Mouse (Mus musculus) E14TG2a.4 (cell line): ENCODE measurements around the gene Ush2a.

ENCODE experiments used
- H3K27me3 ChIP-seq: 2 replicates; pipeline ENCODE4 v1.6.1; 2014; ENCODE audit warnings: low read length, control low read depth; ENCODE audit not compliant: insufficient read depth
- H3K36me3 ChIP-seq: 2 replicates; pipeline ENCODE4 v1.6.1; 2014; ENCODE audit warnings: low read length, control low read depth; ENCODE audit not compliant: insufficient read depth
- H3K4me1 ChIP-seq: replicated peaks from 2 replicates; pipeline ENCODE4 v1.6.1; 2014; ENCODE audit warnings: low read depth, low read length, control low read depth
- H3K4me3 ChIP-seq: replicated peaks from 2 replicates; pipeline ENCODE4 v1.5.1; 2014; ENCODE audit warnings: mild to moderate bottlenecking, low read length
- H3K9me3 ChIP-seq: 2 replicates; pipeline ENCODE4 v1.6.1; 2014; ENCODE audit warnings: low read length, control low read depth
- CTCF ChIP-seq: conservative IDR thresholded peaks from 2 replicates; pipeline ENCODE4 v1.5.1; 2014; ENCODE audit warnings: low read length
- NANOG ChIP-seq: IDR thresholded peaks from 2 replicates; pipeline ENCODE4 v1.6.1; 2014; ENCODE audit warnings: borderline replicate concordance, low read length, mixed read lengths
- POU5F1 ChIP-seq: IDR thresholded peaks from 2 replicates; pipeline ENCODE4 v1.6.1; 2014; ENCODE audit warnings: low read length, borderline replicate concordance

The Ush2a gene

DNA sequence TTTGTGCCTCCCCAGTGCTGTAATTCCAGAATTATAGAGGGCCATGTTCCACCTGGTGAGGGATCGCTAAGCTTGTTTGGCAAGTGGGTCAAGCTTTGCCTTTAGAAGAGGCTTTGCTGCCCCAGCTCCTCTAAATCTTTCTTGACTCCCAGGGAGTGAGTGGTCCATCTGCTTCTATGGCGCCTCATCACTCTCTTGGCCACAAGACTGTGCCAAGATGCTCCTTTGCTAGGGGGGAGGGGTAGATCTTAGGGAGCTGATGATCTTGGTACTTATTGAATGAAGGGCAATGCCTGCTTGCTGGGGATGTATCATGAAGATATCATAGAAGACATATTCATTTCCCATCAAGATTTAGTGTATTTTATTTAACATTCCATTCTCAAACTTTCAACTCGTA, 279.7 kb downstream of the Ush2a start:
- H3K27me3 ChIP-seq: no peaks in the 10 kb centered on the region
- H3K4me3 ChIP-seq: no peak overlapping the region
- H3K9me3 ChIP-seq: no peaks in the 10 kb centered on the region
- H3K36me3 ChIP-seq: no peaks in the 10 kb centered on the region
- no peak for TF ChIP-seq CTCF
- H3K4me1 ChIP-seq: no peaks in the 10 kb centered on the region

DNA sequence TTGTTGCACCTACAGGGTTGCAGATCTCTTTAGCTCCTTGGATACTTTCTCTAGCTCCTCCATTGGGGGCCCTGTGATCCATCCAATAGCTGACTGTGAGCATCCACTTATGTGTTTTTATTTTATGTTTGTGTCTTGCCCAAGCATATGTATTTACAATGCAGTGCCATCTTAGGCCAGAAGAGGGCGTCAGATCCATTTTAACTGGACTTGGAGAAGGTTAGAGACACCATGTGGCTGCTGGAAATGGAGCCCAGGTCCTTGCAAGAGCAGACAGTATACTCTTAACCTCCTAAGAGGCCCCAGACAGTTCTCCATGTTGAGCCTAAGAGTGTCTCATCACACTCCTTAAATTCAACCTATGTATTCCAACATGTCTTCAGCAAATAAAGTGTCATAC, 281.5 kb downstream of the Ush2a start:
- no peaks in the 10 kb centered on the region for H3K4me1 ChIP-seq

DNA sequence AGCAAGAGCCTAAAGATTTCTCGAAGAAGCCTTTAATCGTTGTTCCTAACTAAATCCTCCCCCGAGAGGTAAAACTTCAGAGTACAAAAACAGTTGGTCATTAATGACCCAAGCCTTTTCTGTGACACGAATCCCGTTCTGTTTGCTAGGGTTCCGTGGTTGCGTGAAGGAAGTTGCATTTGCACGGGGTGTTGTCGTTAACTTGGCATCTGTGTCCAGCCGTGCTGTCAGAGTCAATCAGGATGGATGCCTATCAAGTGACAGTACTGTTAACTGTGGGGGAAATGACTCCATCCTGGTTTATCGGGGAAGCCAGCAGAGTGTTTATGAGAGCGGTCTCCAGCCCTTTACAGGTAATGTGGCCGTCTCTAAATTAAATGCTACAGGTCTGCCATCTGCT, 287.9 kb downstream of the Ush2a start:
- no peaks in the 10 kb centered on the region for H3K9me3 ChIP-seq
- H3K27me3 ChIP-seq: no peaks in the 10 kb centered on the region
- TF ChIP-seq NANOG (no peak), POU5F1 (no peak), CTCF (no peak)
- H3K4me3 ChIP-seq: no peak overlapping the region
- H3K4me1 ChIP-seq: no peaks in the 10 kb centered on the region
- no peaks in the 10 kb centered on the region for H3K36me3 ChIP-seq

More for the DNA sequence above, 281.5 kb downstream of the Ush2a start:
- H3K27me3 ChIP-seq: no peaks in the 10 kb centered on the region
- no peaks in the 10 kb centered on the region for H3K36me3 ChIP-seq
- TF ChIP-seq CTCF: peak; percentile 35
- TF ChIP-seq POU5F1: no peak
- no peak overlapping the region for H3K4me3 ChIP-seq
- H3K9me3 ChIP-seq: no peaks in the 10 kb centered on the region

DNA sequence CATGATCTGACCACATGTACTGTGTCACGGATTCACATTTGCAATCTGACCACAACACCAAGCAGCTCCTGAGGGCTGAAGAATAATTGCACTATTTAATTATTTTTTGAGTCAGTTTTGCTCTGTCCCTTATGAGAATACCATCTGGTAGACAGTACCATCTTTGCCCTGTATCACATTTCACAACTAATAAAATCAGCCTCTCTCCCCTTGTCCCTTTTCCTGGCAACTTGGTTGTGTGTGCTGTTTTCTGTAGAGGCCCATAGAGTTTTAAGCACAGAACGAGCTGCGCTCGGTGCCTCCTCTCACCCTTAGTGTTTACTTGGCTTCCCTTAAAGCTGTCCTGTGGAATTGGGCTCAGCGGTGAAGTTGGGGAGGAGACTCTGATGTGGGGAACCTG, 290.0 kb downstream of the Ush2a start:
- Histone ChIP-seq H3K9me3 (no peaks in the 10 kb centered on the region), H3K4me1 (no peaks in the 10 kb centered on the region), H3K4me3 (no peak overlapping the region), H3K36me3 (no peaks in the 10 kb centered on the region), H3K27me3 (no peaks in the 10 kb centered on the region)
- TF ChIP-seq CTCF (no peak), NANOG (no peak), POU5F1 (no peak)

DNA sequence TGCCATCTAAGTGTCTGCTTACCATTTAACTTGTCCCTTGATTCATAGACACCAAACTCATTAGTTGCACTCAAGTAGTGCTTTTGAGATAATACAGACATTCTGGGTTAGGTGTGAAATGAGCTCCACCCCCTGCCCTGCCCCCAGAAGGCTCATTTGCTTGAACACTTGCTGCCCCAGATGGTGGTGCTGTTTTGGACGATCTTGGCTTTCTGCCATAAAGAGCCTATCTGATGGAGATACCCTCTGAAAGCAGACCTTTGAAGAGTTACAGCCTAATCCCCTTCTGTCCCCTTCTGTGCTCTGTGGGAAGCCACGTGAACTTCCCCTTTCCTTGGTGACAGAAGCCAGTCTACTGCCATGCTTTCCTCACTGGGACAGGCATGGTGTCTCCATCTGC, 297.1 kb downstream of the Ush2a start:
- TF ChIP-seq CTCF: no peak
- TF ChIP-seq POU5F1: no peak
- no peak for TF ChIP-seq NANOG
- Histone ChIP-seq H3K27me3 (no peaks in the 10 kb centered on the region), H3K4me3 (no peak overlapping the region), H3K4me1 (0 out of 2 replicates have a peak, but pooled peaks cover 4% of the 10 kb centered on the region), H3K9me3 (no peaks in the 10 kb centered on the region), H3K36me3 (no peaks in the 10 kb centered on the region)

DNA sequence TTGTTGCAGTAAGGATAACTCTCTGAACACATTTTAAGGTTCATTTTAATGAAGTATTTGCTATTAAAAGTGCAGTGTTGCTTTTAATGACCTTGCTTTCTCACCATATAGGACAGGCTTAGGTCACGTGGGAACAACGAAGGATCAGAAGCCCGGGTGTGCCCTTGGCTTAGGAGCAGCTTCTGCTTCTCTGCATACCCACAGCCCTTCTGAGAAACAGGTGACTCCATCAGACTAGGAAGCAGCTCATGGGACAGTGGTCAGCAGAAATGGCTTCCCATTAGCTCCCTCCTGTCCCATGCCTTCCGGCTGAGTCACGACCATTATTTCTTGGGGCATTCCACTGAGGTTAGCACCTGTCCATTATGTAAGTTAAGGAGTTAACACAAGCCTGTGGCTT, 304.4 kb downstream of the Ush2a start:
- H3K4me1 ChIP-seq: no peaks in the 10 kb centered on the region
- TF ChIP-seq NANOG: no peak
- no peak for TF ChIP-seq CTCF
- no peak for TF ChIP-seq POU5F1
- no peaks in the 10 kb centered on the region for H3K9me3 ChIP-seq
- no peak overlapping the region for H3K4me3 ChIP-seq
- no peaks in the 10 kb centered on the region for H3K27me3 ChIP-seq
- no peaks in the 10 kb centered on the region for H3K36me3 ChIP-seq

DNA sequence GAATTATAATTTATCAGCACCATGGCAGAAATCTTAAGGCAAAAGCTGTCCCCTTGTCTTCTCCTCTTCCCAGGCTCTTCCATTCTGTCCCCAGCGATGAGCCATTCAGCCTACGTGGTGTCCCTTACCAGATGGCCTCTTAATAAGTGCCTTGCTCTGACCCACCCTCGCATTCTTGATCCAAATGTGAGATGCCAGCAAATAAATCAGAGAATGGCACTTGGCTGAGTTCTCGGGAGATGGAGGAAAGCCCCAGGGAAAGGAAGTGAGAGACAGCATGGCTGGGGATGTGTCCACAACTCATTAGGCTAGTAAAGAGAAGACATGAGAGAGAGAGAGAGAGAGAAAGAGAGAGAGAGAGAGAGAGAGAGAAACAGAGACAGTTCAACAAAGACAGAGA, 305.7 kb downstream of the Ush2a start:
- no peak for TF ChIP-seq POU5F1
- TF ChIP-seq CTCF: no peak
- no peak for TF ChIP-seq NANOG
- Histone ChIP-seq H3K9me3 (no peaks in the 10 kb centered on the region), H3K27me3 (no peaks in the 10 kb centered on the region), H3K36me3 (no peaks in the 10 kb centered on the region), H3K4me1 (no peaks in the 10 kb centered on the region), H3K4me3 (no peak overlapping the region)

DNA sequence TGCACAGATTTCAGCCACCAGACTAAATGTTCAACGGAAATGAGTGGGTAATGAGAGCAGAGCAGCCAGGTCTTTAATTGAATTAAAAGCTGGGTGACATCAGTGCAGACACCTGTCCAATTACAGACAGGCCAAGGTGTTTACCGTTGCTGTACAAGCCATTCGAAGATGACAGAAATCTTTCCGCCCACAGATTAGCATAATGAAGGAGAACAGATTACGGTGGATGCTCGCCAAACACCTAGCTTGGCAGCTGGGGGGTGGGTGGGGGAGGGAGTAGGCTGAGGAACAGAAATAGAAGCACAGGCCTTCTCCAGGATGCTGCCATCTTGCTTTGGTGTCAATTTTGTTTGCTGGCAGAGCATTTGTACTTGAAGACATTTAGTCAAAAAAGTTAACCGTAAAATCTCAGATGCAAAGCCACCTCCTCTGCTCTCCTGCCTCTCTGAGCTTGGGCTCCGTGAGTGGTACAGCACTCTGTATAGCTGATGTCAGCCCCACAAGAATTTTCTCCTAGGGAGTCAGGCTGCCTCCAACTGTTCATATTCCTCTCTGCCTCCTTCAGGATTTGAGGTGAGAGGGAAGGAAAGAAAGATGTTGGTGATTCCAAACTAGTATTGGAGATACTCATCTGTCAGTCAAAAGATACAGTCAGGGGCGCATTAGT, 306.6 kb downstream of the Ush2a start:
- Histone ChIP-seq H3K27me3 (no peaks in the 10 kb centered on the region), H3K9me3 (no peaks in the 10 kb centered on the region), H3K4me3 (no peak overlapping the region), H3K36me3 (no peaks in the 10 kb centered on the region), H3K4me1 (no peaks in the 10 kb centered on the region)
- no peak for TF ChIP-seq CTCF
- TF ChIP-seq POU5F1: no peak
- no peak for TF ChIP-seq NANOG

DNA sequence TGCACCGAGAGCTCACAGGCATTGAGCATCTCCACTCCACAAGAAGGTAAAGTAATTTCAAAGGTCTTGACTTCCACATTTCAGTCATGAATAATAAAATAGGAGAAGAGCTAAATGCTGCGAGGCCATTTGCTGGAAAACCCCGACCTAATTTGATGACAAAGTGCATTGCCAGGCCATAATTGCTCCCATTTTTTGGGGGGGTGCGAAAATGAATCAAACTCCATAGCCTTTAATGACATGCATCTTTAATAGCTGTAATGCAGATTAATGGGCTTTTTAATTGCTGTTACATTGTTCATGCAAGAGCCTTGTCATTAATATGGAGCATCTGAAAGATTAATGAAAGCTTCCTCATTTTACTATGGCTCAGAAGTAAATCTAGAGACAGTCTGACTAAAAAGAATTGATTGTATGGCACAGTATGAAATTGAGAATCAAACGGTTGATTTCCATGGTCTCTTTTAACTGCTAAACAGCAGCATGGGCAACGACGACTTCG, 314.5 kb downstream of the Ush2a start:
- Histone ChIP-seq H3K27me3 (no peaks in the 10 kb centered on the region), H3K4me1 (peaks cover 4% of the 10 kb centered on the region), H3K4me3 (no peak overlapping the region), H3K36me3 (no peaks in the 10 kb centered on the region), H3K9me3 (no peaks in the 10 kb centered on the region)
- TF ChIP-seq NANOG (no peak), POU5F1 (no peak), CTCF (no peak)
